Mouse (Mus musculus) cerebellum, adult 2 months (tissue): ENCODE results near the gene Fzd4.

Experiments
- CTCF ChIP-seq: fragments of 200-500 bp; IDR thresholded peaks from 2 replicates; pipeline ENCODE4 v1.5.1; 2011; ENCODE audit warnings: low read depth, mild to moderate bottlenecking, control low read depth, low read length, moderate library complexity, borderline replicate concordance; ENCODE audit not compliant: insufficient read depth
- POLR2A ChIP-seq: fragments of 200-500 bp; IDR thresholded peaks from 2 replicates; pipeline ENCODE4 v1.6.1; 2011; ENCODE audit warnings: low read length, control low read depth, borderline replicate concordance; ENCODE audit not compliant: insufficient read depth

- TF ChIP-seq CTCF, result no peak
- no peak for TF ChIP-seq POLR2A
Observed at GRCm38 (mm10) chr7:89422650-89423049, 18.5 kb downstream of the Fzd4 start.
